Mouse (Mus musculus): ENCODE results near the gene Nudt6. TPM values are rescaled to one million over a fixed set of nuclear protein-coding genes. Genes with fewer than 3 reads are reported as not detected.

Gene Nudt6
- polyA plus RNA-seq (2014; fragmentation: Nextera tagmentation; extraction: Ambion mirVana), result 5.9 and 7.1 TPM in 2 replicates

GRCm38 (mm10) chr3:37420072-37420471, at the start of gene Nudt6:
TSS of gene Nudt6 (minus strand) at chr3:37420211.
- ATAC-seq (ENCODE audit: insufficient number of reproducible peaks, insufficient read depth, low FRiP score, low read depth), result peak; percentile 88
- Histone ChIP-seq H3K27me3 (ENCODE audit: control insufficient read depth, insufficient read depth, low read length) (no peaks in the 10 kb centered on the region), H3K4me2 (replicated peaks; ENCODE audit: low read depth, low read length) (peak within 1 kb of the TSS; percentile 84), H3K36me3 (ENCODE audit: control insufficient read depth, insufficient read depth, low read length) (0 out of 2 replicates have a peak, but pooled peaks cover 4% of the 10 kb centered on the region), H3K27ac (ENCODE audit: low read length) (peak within 1 kb of the TSS; percentile 93), H3K9me3 (ENCODE audit: control insufficient read depth, low read depth, low read length) (no peaks in the 10 kb centered on the region), H3K9ac (replicated peaks; ENCODE audit: low read depth, low read length) (peak within 1 kb of the TSS; percentile 69), H3K4me3 (ENCODE audit: low read depth, low read length) (peak within 1 kb of the TSS; percentile 94), H3K4me1 (ENCODE audit: control insufficient read depth, insufficient read depth, low read length) (peaks cover 12% of the 10 kb centered on the region)
- under 1% methylated on average over 50 of the region's 50 CpGs for WGBS

- no peak for ATAC-seq (ENCODE audit: insufficient number of reproducible peaks, insufficient read depth, low FRiP score, low read depth)
- Histone ChIP-seq H3K27me3 (ENCODE audit: control insufficient read depth, insufficient read depth, low read length) (no peaks in the 10 kb centered on the region), H3K9me3 (ENCODE audit: control insufficient read depth, low read depth, low read length) (no peaks in the 10 kb centered on the region), H3K4me3 (ENCODE audit: low read depth, low read length) (no peak overlapping the region), H3K36me3 (ENCODE audit: control insufficient read depth, insufficient read depth, low read length) (no peaks in the 10 kb centered on the region), H3K4me1 (ENCODE audit: control insufficient read depth, insufficient read depth, low read length) (no peaks in the 10 kb centered on the region), H3K4me2 (replicated peaks; ENCODE audit: low read depth, low read length) (no peak overlapping the region), H3K27ac (ENCODE audit: low read length) (no peak overlapping the region), H3K9ac (replicated peaks; ENCODE audit: low read depth, low read length) (no peak overlapping the region)
- 84% methylated on average over 4 of the region's 4 CpGs for WGBS
Measured at GRCm38 (mm10) chr3:37469353-37469752, 49.3 kb upstream of the Nudt6 start.

- Histone ChIP-seq H3K9me3 (ENCODE audit: control insufficient read depth, low read depth, low read length) (no peaks in the 10 kb centered on the region), H3K36me3 (ENCODE audit: control insufficient read depth, insufficient read depth, low read length) (no peaks in the 10 kb centered on the region), H3K4me1 (ENCODE audit: control insufficient read depth, insufficient read depth, low read length) (no peaks in the 10 kb centered on the region), H3K4me3 (ENCODE audit: low read depth, low read length) (no peak overlapping the region), H3K4me2 (replicated peaks; ENCODE audit: low read depth, low read length) (no peak overlapping the region), H3K27ac (ENCODE audit: low read length) (no peak overlapping the region), H3K9ac (replicated peaks; ENCODE audit: low read depth, low read length) (no peak overlapping the region), H3K27me3 (ENCODE audit: control insufficient read depth, insufficient read depth, low read length) (no peaks in the 10 kb centered on the region)
- WGBS, result 87% methylated on average over 2 of the region's 2 CpGs
- no peak for ATAC-seq (ENCODE audit: insufficient number of reproducible peaks, insufficient read depth, low FRiP score, low read depth)
Measured at GRCm38 (mm10) chr3:37468170-37468569, 48.2 kb upstream of the Nudt6 start.

GRCm38 (mm10) chr3:37455992-37456391, 36.0 kb upstream of the Nudt6 start:
- no peaks in the 10 kb centered on the region; the same call in 1 of the 2 replicates for H3K36me3 ChIP-seq (ENCODE audit: control insufficient read depth, insufficient read depth, low read length)
- ATAC-seq (ENCODE audit: insufficient number of reproducible peaks, insufficient read depth, low FRiP score, low read depth), result no peak
- H3K27me3 ChIP-seq (ENCODE audit: control insufficient read depth, insufficient read depth, low read length), result no peaks in the 10 kb centered on the region
- 0 out of 2 replicates have a peak, but pooled peaks cover 3% of the 10 kb centered on the region for H3K4me1 ChIP-seq (ENCODE audit: control insufficient read depth, insufficient read depth, low read length)
- no peaks in the 10 kb centered on the region for H3K9me3 ChIP-seq (ENCODE audit: control insufficient read depth, low read depth, low read length)
- no peak overlapping the region for H3K9ac ChIP-seq (replicated peaks; ENCODE audit: low read depth, low read length)
- H3K27ac ChIP-seq (ENCODE audit: low read length), result no peak overlapping the region
- WGBS, result 56% methylated on average over 1 of the region's 1 CpGs
- no peak overlapping the region for H3K4me3 ChIP-seq (ENCODE audit: low read depth, low read length)
- no peak overlapping the region for H3K4me2 ChIP-seq (replicated peaks; ENCODE audit: low read depth, low read length)

- H3K4me2 ChIP-seq (replicated peaks; ENCODE audit: low read depth, low read length), result no peak overlapping the region
- no peak overlapping the region for H3K27ac ChIP-seq (ENCODE audit: low read length)
- H3K9me3 ChIP-seq (ENCODE audit: control insufficient read depth, low read depth, low read length), result no peaks in the 10 kb centered on the region
- peaks cover 12% of the 10 kb centered on the region; the same call in 1 of the 2 replicates for H3K36me3 ChIP-seq (ENCODE audit: control insufficient read depth, insufficient read depth, low read length)
- H3K4me3 ChIP-seq (ENCODE audit: low read depth, low read length), result no peak overlapping the region
- no peaks in the 10 kb centered on the region for H3K4me1 ChIP-seq (ENCODE audit: control insufficient read depth, insufficient read depth, low read length)
- H3K27me3 ChIP-seq (ENCODE audit: control insufficient read depth, insufficient read depth, low read length), result no peaks in the 10 kb centered on the region
- 85% methylated on average over 2 of the region's 2 CpGs for whole genome bisulfite sequencing
- H3K9ac ChIP-seq (replicated peaks; ENCODE audit: low read depth, low read length), result no peak overlapping the region
- no peak for ATAC-seq (ENCODE audit: insufficient number of reproducible peaks, insufficient read depth, low FRiP score, low read depth)
Measured at GRCm38 (mm10) chr3:37443409-37443808, 23.4 kb upstream of the Nudt6 start.

- Histone ChIP-seq H3K4me2 (replicated peaks; ENCODE audit: low read depth, low read length) (no peak overlapping the region), H3K36me3 (ENCODE audit: control insufficient read depth, insufficient read depth, low read length) (peaks cover 16% of the 10 kb centered on the region), H3K27me3 (ENCODE audit: control insufficient read depth, insufficient read depth, low read length) (no peaks in the 10 kb centered on the region), H3K4me1 (ENCODE audit: control insufficient read depth, insufficient read depth, low read length) (no peaks in the 10 kb centered on the region), H3K9ac (replicated peaks; ENCODE audit: low read depth, low read length) (no peak overlapping the region), H3K4me3 (ENCODE audit: low read depth, low read length) (no peak overlapping the region), H3K9me3 (ENCODE audit: control insufficient read depth, low read depth, low read length) (no peaks in the 10 kb centered on the region), H3K27ac (ENCODE audit: low read length) (peak overlapping the region; percentile 85)
- ATAC-seq (ENCODE audit: insufficient number of reproducible peaks, insufficient read depth, low FRiP score, low read depth), result peak; percentile 63; the same call in 1 of the 2 replicates
- WGBS, result 47% methylated on average over 1 of the region's 1 CpGs
Measured at GRCm38 (mm10) chr3:37439770-37440169, 19.8 kb upstream of the Nudt6 start.

GRCm38 (mm10) chr3:37430359-37430758, 10.3 kb upstream of the Nudt6 start:
- Histone ChIP-seq H3K9me3 (ENCODE audit: control insufficient read depth, low read depth, low read length) (no peaks in the 10 kb centered on the region), H3K27me3 (ENCODE audit: control insufficient read depth, insufficient read depth, low read length) (no peaks in the 10 kb centered on the region), H3K4me1 (ENCODE audit: control insufficient read depth, insufficient read depth, low read length) (no peaks in the 10 kb centered on the region), H3K27ac (ENCODE audit: low read length) (no peak overlapping the region), H3K36me3 (ENCODE audit: control insufficient read depth, insufficient read depth, low read length) (peaks cover 46% of the 10 kb centered on the region), H3K9ac (replicated peaks; ENCODE audit: low read depth, low read length) (no peak overlapping the region), H3K4me3 (ENCODE audit: low read depth, low read length) (no peak overlapping the region), H3K4me2 (replicated peaks; ENCODE audit: low read depth, low read length) (no peak overlapping the region)
- ATAC-seq (ENCODE audit: insufficient number of reproducible peaks, insufficient read depth, low FRiP score, low read depth), result no peak

- Histone ChIP-seq H3K36me3 (ENCODE audit: control insufficient read depth, insufficient read depth, low read length) (peaks cover 33% of the 10 kb centered on the region), H3K27me3 (ENCODE audit: control insufficient read depth, insufficient read depth, low read length) (no peaks in the 10 kb centered on the region), H3K4me2 (replicated peaks; ENCODE audit: low read depth, low read length) (no peak overlapping the region), H3K9me3 (ENCODE audit: control insufficient read depth, low read depth, low read length) (no peaks in the 10 kb centered on the region), H3K4me1 (ENCODE audit: control insufficient read depth, insufficient read depth, low read length) (peaks cover 4% of the 10 kb centered on the region), H3K4me3 (ENCODE audit: low read depth, low read length) (no peak overlapping the region), H3K27ac (ENCODE audit: low read length) (no peak overlapping the region), H3K9ac (replicated peaks; ENCODE audit: low read depth, low read length) (no peak overlapping the region)
- 96% methylated on average over 3 of the region's 3 CpGs for WGBS
- ATAC-seq (ENCODE audit: insufficient number of reproducible peaks, insufficient read depth, low FRiP score, low read depth), result no peak
Measured at GRCm38 (mm10) chr3:37426069-37426468, 6.1 kb upstream of the Nudt6 start.

GRCm38 (mm10) chr3:37421179-37421578, 1.2 kb upstream of the Nudt6 start:
- Histone ChIP-seq H3K9ac (replicated peaks; ENCODE audit: low read depth, low read length) (peak overlapping the region; percentile 69), H3K4me1 (ENCODE audit: control insufficient read depth, insufficient read depth, low read length) (peaks cover 12% of the 10 kb centered on the region), H3K27me3 (ENCODE audit: control insufficient read depth, insufficient read depth, low read length) (no peaks in the 10 kb centered on the region), H3K27ac (ENCODE audit: low read length) (no peak overlapping the region), H3K4me3 (ENCODE audit: low read depth, low read length) (peak overlapping the region; percentile 94), H3K9me3 (ENCODE audit: control insufficient read depth, low read depth, low read length) (no peaks in the 10 kb centered on the region), H3K4me2 (replicated peaks; ENCODE audit: low read depth, low read length) (peak overlapping the region; percentile 83), H3K36me3 (ENCODE audit: control insufficient read depth, insufficient read depth, low read length) (peaks cover 11% of the 10 kb centered on the region)
- WGBS, result 23% methylated on average over 3 of the region's 3 CpGs
- no peak for ATAC-seq (ENCODE audit: insufficient number of reproducible peaks, insufficient read depth, low FRiP score, low read depth)

Measured in stomach, embryonic 14.5 days (tissue).